Mouse (Mus musculus) heart, postnatal 4 days (tissue): Measurements from ENCODE around the gene Lsamp. TPM values are rescaled to one million over a fixed set of nuclear protein-coding genes. Genes with fewer than 3 reads are reported as not detected.

Source experiments
- DNase-seq: peaks from one replicate; pipeline ENCODE4 v3.0.0; 2021
- total RNA-seq, 2 experiments: library from RNA; stranded (reverse); gene quantifications; 2 replicates each; pipeline ENCODE4 v1.2.3; 2021

Gene Lsamp
- total RNA-seq, 2 experiments from 2014 or later, result 0.81 to 1.3 TPM

- no peak for DNase-seq
These were observed 306.0 kb downstream of the Lsamp start for GRCm38 (mm10) chr16:40290132-40290531.

DNA sequence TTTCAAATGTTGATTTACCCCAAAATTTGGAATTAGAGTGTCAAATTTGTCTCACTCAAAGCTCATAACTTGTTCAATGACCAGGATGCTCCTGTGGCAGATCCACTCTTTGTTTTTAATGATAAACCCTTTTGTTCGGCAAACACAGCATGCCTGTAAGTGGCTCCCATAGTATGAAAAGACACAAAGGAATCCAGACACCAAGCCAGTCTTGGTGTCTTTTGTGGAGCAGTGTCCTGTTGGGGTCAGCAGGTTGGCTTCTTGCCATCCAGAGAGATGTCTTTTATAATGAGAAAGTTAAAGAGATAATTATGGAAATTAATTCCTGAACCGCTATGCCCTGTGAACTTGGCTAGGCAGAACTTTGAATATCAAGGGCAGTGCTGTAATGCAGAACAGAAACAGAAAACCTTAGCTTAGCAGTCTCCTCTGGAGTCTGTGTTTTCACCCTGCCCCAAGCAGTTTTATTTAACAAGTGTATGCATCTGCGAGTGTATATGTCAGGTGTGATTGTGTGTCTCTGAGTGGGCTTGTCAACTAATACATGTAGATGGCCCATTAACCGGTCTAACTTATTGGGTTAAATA is 310.2 kb downstream of the Lsamp start:
- DNase-seq, result no peak

GRCm38 (mm10) chr16:40295240-40295639 is 311.1 kb downstream of the Lsamp start:
- no peak for DNase-seq

- no peak for DNase-seq
These were observed 323.5 kb downstream of the Lsamp start for GRCm38 (mm10) chr16:40307666-40308065.

DNA sequence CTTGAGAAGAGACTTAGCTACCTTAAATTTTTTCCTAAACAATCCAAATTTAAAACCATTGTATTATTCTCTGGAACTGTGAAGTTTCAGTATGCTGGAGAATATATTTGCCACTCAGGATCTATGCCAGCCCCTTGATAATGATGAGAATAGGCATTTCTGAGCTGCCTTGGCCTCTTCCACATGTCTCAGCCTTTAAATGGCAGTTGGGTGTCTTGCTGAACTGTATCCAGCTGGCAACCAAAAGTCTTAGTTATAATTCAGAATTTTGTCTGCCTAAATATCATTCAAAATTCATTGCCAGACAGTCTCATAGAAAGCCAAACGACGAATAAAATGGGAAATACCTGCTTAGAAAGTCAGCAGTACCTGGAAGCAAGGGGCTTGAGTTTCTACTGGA is 332.0 kb downstream of the Lsamp start:
- DNase-seq, result no peak

DNA sequence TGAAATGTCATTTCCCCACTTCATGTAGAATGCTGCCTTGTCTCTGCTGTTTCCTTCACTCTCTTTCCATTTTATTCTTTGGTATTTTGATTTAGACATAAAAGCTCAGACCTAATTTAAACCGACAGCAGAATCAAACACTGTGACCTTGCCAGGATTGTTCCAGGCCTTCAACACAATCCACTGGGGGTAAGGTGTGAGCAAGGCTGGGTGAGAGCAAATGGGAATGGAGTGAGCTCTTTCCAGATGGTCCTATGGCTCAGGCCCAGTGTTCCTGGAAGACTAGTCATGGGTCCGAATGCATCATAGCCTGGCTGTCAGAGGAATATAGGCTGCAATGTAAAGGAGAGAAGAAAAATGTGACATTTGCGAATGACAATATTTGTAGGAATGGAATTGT is 340.6 kb downstream of the Lsamp start:
- no peak for DNase-seq

DNA sequence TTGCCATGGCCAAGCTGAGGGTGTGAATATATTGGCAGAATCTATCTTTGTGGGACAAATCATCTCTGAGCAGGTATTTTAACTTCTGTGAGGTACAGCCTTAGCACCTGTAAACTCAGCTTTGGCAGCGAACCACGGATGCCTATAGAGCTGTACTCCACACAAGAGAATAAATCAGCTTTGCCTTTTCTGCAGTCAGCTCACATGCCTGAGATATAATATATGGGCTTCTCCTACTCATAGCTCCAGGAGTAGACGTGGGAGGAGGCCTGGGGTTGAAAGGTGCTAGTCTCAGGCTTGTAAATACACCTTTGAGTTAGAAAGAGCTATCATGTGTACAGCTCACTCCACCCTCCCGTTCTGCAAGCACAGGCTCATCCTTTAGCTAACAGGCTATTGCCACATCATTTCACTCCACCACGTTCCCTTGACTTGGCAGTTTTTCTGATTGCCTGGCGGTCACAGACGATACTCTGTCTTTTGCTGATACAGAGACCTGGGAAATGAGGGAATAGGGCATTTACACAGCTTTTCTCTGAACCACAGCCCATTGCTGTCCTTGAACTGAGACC is 344.2 kb downstream of the Lsamp start:
- DNase-seq, result no peak

- no peak for DNase-seq
These were observed 385.5 kb downstream of the Lsamp start for GRCm38 (mm10) chr16:40369677-40370076.

DNA sequence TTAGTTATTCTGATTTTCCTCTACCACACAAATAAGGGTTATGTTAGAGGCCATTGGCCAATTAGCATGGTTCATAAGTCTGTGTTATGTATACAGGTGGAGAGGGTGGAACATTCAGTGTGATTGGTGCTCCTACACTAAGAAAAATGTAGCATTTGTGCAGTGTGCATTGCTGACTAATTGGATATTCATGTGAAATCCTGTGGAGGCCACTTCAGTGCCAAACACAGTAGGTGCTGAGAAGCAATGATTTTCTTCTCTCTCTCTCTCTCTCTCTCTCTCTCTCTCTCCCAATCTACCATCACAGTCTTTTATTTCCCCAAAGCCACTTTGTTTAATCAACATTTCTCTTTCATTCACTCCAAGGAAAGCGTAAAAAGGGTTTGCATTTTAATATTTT is 387.1 kb downstream of the Lsamp start:
- DNase-seq, result no peak

DNA sequence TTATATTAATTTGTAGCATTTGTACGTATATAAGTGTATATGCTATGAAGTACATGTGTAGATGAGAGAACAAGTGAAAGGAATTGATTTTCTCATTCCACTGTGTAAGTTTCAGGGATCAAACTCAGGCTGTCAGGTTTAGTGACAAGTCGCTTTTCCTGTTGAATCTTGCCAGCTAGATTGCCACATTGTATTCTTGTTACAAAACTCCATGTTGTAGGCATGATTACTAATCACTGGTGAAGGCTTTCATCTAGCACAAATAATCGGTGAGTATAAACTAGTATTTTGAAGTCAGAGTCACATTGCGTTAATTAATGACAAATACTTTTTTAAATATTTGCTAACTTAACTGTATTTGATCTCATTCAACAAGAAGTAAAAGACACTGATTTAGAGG is 391.2 kb downstream of the Lsamp start:
- no peak for DNase-seq

GRCm38 (mm10) chr16:40377129-40377799 is 393.1 kb downstream of the Lsamp start:
- no peak for DNase-seq

- DNase-seq, result no peak
These were observed 407.9 kb downstream of the Lsamp start for GRCm38 (mm10) chr16:40392106-40392505.

- DNase-seq, result no peak
These were observed 415.4 kb downstream of the Lsamp start for GRCm38 (mm10) chr16:40399531-40399930.

DNA sequence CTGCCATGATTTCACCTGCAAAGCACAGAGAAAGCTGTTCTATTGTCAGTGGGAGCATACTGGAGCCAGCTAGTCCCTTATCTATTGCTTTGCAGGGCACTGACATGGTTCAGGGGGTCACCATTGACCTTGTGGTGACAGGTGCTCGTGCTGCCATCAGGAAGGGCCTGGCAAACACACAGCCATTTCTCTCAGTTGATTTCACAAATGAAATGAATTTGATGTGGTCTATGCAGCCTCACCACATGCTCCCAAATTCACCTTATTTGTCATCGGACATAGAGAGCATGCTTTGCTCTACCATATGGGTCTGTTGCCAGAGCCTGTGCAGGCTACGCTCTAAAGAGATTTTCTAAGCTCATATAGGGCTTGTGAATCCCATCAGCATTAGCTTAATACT is 450.1 kb downstream of the Lsamp start:
- DNase-seq, result no peak

DNA sequence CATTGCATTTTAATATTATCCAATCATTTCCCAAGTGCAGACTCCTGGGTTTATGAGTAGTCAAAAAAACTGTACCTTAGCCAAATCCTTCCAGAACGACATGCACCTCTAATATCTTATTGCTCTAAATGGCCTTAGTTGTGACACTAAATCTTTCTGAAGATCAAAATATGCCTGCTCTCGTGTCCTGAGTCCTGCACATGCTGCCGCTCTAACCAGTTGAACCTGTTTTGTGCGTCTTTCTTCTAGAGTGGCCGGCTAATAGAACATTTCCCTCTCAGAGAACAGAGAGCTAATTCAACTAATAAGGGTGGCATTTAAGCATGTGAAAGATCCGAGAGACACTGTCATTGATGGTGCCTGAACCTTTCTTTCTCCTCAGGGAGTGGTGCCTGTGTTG is 452.3 kb downstream of the Lsamp start:
- no peak for DNase-seq

DNA sequence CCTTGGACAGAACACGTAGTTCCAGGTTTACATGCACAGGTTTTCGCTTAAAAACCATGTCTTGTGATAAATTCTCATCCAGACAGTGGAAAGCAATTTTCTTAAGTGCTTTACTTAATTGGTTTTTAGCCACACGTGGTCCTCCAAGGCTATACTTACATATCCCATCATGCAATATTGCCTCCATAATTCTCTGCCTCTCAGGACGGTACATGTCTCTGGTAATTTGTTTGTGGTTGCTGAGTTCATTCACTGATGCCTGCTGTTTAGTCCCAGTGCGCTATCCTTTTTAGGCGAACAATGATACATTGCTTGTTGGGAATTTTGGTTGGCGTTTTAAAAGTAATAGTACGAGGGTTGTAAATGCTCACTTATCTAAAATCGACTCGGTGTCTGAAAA is 453.7 kb downstream of the Lsamp start:
- no peak for DNase-seq

GRCm38 (mm10) chr16:40438876-40439275 is 454.7 kb downstream of the Lsamp start:
- no peak for DNase-seq

- no peak for DNase-seq
These were observed 462.4 kb downstream of the Lsamp start for GRCm38 (mm10) chr16:40446587-40446986.

DNA sequence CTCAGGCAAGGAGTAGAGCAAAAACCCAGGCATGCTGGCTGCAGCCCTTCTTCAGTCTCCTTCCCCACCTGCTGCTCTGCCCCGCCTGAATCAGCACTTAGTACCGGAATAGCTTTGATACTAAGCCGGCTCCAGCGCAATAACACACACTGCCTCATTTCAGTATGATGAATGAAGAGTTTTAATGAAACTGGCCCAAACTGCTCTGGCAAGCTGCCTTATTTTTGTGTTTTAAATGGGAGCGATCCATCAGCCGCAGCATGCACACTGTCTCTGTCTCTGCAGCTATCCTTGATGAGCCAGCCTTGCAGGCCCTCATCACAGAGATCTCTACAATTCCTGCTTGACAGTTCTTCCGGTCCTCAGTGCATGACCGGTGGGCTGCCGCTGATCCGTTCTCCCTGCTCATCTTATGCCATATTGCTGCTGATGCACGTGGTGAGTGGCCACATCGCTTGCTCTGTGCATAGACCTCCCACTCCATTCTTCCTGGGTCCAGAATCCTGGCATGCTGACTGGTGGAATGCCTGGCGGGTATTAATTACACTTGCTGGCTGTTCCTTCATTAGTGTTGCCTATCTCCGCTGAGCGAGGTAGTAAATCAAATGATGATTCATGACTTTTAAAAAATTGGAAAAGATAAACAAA is 479.4 kb downstream of the Lsamp start:
- DNase-seq, result no peak

DNA sequence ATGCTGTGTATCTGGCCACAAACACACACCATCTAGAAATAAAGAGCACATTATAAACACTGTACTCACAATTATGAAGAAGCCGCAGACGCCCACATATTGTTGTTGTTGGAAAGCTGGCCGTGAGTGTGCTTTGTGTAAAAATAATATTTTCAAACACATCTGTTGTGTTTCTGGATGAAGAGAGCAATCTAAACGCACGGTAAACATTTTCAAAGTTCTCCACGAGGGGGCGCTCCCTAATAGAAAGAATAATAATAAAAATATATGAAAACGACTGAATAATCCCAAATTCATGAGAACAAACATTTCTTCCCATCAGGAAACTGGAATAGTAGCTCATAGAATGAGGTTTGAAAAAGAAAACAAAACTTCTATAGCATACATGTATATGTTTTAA is 482.4 kb downstream of the Lsamp start:
- peak; percentile 21 for DNase-seq

- DNase-seq, result no peak
These were observed 486.8 kb downstream of the Lsamp start for GRCm38 (mm10) chr16:40470946-40471345.

DNA sequence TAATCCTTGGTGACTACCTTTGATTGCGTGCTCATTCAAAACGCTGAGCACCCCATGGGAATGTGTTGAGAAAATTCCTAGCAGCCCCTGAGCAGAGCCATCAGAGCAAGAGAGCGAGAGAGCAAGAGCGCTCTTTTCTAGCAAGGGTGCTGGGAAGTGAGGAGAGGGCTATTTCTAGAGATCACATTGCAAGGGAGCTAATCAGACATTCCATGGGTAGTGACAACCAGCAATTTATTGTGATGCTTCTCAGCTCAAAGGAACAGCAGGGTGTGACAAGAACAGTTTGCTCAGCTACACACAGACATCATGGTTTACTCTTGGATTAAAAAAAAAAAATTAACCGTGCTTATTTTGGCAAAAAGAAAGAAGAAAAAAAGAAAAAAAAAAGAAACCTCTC is 487.8 kb downstream of the Lsamp start:
- no peak for DNase-seq

DNA sequence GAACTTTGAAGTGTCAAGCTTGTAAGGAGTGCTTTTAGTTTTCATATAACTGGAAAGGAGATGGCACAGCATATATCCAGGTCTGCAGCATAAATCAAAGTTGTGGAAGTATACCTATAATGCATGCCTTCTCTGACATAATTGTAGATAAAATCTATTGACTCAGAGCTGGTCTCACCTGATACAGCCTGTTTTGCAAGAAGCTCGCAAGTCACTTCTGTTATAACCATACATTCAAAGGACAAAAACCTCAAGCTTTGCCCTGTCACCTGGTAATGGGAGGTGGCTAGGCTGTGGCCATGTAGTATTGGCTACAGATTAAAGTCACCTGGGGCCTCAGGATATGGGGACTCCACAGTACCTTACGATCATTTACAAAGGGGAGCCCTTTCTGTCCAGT is 507.4 kb downstream of the Lsamp start:
- DNase-seq, result no peak
